Mouse (Mus musculus): ENCODE results near the gene Ak5. TPM values are rescaled to one million over a fixed set of nuclear protein-coding genes. Genes with fewer than 3 reads are reported as not detected.

Ak5 gene
- polyA plus RNA-seq, 1 experiment from 2014 or later: 1.9 TPM

GRCm38 (mm10) chr3:152557659-152558058, 110.5 kb downstream of the Ak5 start:
- H3K4me3 ChIP-seq (ENCODE audit: low read depth, low read length): no peak overlapping the region
- no peaks in the 10 kb centered on the region for H3K27me3 ChIP-seq (ENCODE audit: control insufficient read depth, insufficient read depth, low read length)
- H3K4me2 ChIP-seq (replicated peaks; ENCODE audit: low read depth): no peak overlapping the region
- no peak overlapping the region for H3K9ac ChIP-seq (ENCODE audit: low read length)
- peak; percentile 92 for DNase-seq (ENCODE audit: low spot score)
- no peaks in the 10 kb centered on the region for H3K4me1 ChIP-seq (replicated peaks; ENCODE audit: control insufficient read depth, insufficient read depth)
- H3K27ac ChIP-seq (replicated peaks): no peak overlapping the region
- WGBS: 36% methylated on average over 11 of the region's 12 CpGs
- TF ChIP-seq CTCF (IDR thresholded peaks at IDR 0.05; ENCODE audit: low read depth): no peak
- no peak for TF ChIP-seq EP300 (optimal IDR thresholded peaks at IDR 0.05)
- peak; percentile 94 for ATAC-seq (ENCODE audit: low FRiP score, low TSS enrichment)
- no peaks in the 10 kb centered on the region for H3K9me3 ChIP-seq (ENCODE audit: control insufficient read depth, low read length)
- H3K36me3 ChIP-seq (ENCODE audit: control insufficient read depth, insufficient read depth, low read length): no peaks in the 10 kb centered on the region

- H3K4me3 ChIP-seq (ENCODE audit: low read depth, low read length): no peak overlapping the region
- H3K4me1 ChIP-seq (replicated peaks; ENCODE audit: control insufficient read depth, insufficient read depth): no peaks in the 10 kb centered on the region
- H3K27ac ChIP-seq (replicated peaks): no peak overlapping the region
- H3K36me3 ChIP-seq (ENCODE audit: control insufficient read depth, insufficient read depth, low read length): no peaks in the 10 kb centered on the region
- WGBS: 81% methylated on average over 3 of the region's 3 CpGs
- no peak overlapping the region for H3K9ac ChIP-seq (ENCODE audit: low read length)
- H3K27me3 ChIP-seq (ENCODE audit: control insufficient read depth, insufficient read depth, low read length): no peaks in the 10 kb centered on the region
- ATAC-seq (ENCODE audit: low FRiP score, low TSS enrichment) (no peak), DNase-seq (ENCODE audit: low spot score) (no peak)
- H3K9me3 ChIP-seq (ENCODE audit: control insufficient read depth, low read length): no peaks in the 10 kb centered on the region
- TF ChIP-seq CTCF (IDR thresholded peaks at IDR 0.05; ENCODE audit: low read depth) (peak; percentile 56), EP300 (optimal IDR thresholded peaks at IDR 0.05) (no peak)
- no peak overlapping the region for H3K4me2 ChIP-seq (replicated peaks; ENCODE audit: low read depth)
Observed at GRCm38 (mm10) chr3:152556919-152557318, 111.2 kb downstream of the Ak5 start.

GRCm38 (mm10) chr3:152556435-152556834, 111.7 kb downstream of the Ak5 start:
- Histone ChIP-seq H3K4me3 (ENCODE audit: low read depth, low read length) (no peak overlapping the region), H3K9me3 (ENCODE audit: control insufficient read depth, low read length) (no peaks in the 10 kb centered on the region), H3K36me3 (ENCODE audit: control insufficient read depth, insufficient read depth, low read length) (no peaks in the 10 kb centered on the region), H3K27me3 (ENCODE audit: control insufficient read depth, insufficient read depth, low read length) (no peaks in the 10 kb centered on the region), H3K9ac (ENCODE audit: low read length) (no peak overlapping the region), H3K27ac (replicated peaks) (no peak overlapping the region), H3K4me1 (replicated peaks; ENCODE audit: control insufficient read depth, insufficient read depth) (no peaks in the 10 kb centered on the region), H3K4me2 (replicated peaks; ENCODE audit: low read depth) (no peak overlapping the region)
- ATAC-seq (ENCODE audit: low FRiP score, low TSS enrichment) (peak; percentile 49; the same call in 1 of the 2 replicates), DNase-seq (ENCODE audit: low spot score) (peak; percentile 40)
- TF ChIP-seq CTCF (IDR thresholded peaks at IDR 0.05; ENCODE audit: low read depth) (no peak), EP300 (optimal IDR thresholded peaks at IDR 0.05) (no peak)
- 19% methylated on average over 3 of the region's 4 CpGs for WGBS

GRCm38 (mm10) chr3:152555216-152555615, 112.9 kb downstream of the Ak5 start:
- H3K4me2 ChIP-seq (replicated peaks; ENCODE audit: low read depth): no peak overlapping the region
- no peak for ATAC-seq (ENCODE audit: low FRiP score, low TSS enrichment)
- DNase-seq (ENCODE audit: low spot score): no peak
- H3K27ac ChIP-seq (replicated peaks): no peak overlapping the region
- H3K36me3 ChIP-seq (ENCODE audit: control insufficient read depth, insufficient read depth, low read length): no peaks in the 10 kb centered on the region
- H3K9ac ChIP-seq (ENCODE audit: low read length): no peak overlapping the region
- WGBS: 50% methylated on average over 7 of the region's 7 CpGs
- H3K4me3 ChIP-seq (ENCODE audit: low read depth, low read length): no peak overlapping the region
- H3K4me1 ChIP-seq (replicated peaks; ENCODE audit: control insufficient read depth, insufficient read depth): no peaks in the 10 kb centered on the region
- no peaks in the 10 kb centered on the region for H3K27me3 ChIP-seq (ENCODE audit: control insufficient read depth, insufficient read depth, low read length)
- H3K9me3 ChIP-seq (ENCODE audit: control insufficient read depth, low read length): no peaks in the 10 kb centered on the region
- TF ChIP-seq EP300 (optimal IDR thresholded peaks at IDR 0.05) (no peak), CTCF (IDR thresholded peaks at IDR 0.05; ENCODE audit: low read depth) (no peak)

GRCm38 (mm10) chr3:152554366-152554765, 113.8 kb downstream of the Ak5 start:
- no peak overlapping the region for H3K27ac ChIP-seq (replicated peaks)
- DNase-seq (ENCODE audit: low spot score) (no peak), ATAC-seq (ENCODE audit: low FRiP score, low TSS enrichment) (no peak)
- H3K36me3 ChIP-seq (ENCODE audit: control insufficient read depth, insufficient read depth, low read length): no peaks in the 10 kb centered on the region
- no peaks in the 10 kb centered on the region for H3K27me3 ChIP-seq (ENCODE audit: control insufficient read depth, insufficient read depth, low read length)
- H3K4me1 ChIP-seq (replicated peaks; ENCODE audit: control insufficient read depth, insufficient read depth): no peaks in the 10 kb centered on the region
- no peak overlapping the region for H3K9ac ChIP-seq (ENCODE audit: low read length)
- WGBS: 81% methylated on average over 7 of the region's 7 CpGs
- TF ChIP-seq EP300 (optimal IDR thresholded peaks at IDR 0.05) (no peak), CTCF (IDR thresholded peaks at IDR 0.05; ENCODE audit: low read depth) (no peak)
- H3K9me3 ChIP-seq (ENCODE audit: control insufficient read depth, low read length): no peaks in the 10 kb centered on the region
- H3K4me3 ChIP-seq (ENCODE audit: low read depth, low read length): no peak overlapping the region
- H3K4me2 ChIP-seq (replicated peaks; ENCODE audit: low read depth): no peak overlapping the region

- ATAC-seq (ENCODE audit: low FRiP score, low TSS enrichment): no peak
- Histone ChIP-seq H3K9me3 (ENCODE audit: control insufficient read depth, low read length) (no peaks in the 10 kb centered on the region), H3K27me3 (ENCODE audit: control insufficient read depth, insufficient read depth, low read length) (no peaks in the 10 kb centered on the region), H3K36me3 (ENCODE audit: control insufficient read depth, insufficient read depth, low read length) (no peaks in the 10 kb centered on the region), H3K4me3 (ENCODE audit: low read depth, low read length) (no peak overlapping the region), H3K4me2 (replicated peaks; ENCODE audit: low read depth) (no peak overlapping the region), H3K9ac (ENCODE audit: low read length) (no peak overlapping the region), H3K27ac (replicated peaks) (no peak overlapping the region), H3K4me1 (replicated peaks; ENCODE audit: control insufficient read depth, insufficient read depth) (no peaks in the 10 kb centered on the region)
- peak; percentile 5 for DNase-seq (ENCODE audit: low spot score)
- TF ChIP-seq EP300 (optimal IDR thresholded peaks at IDR 0.05): no peak
- no peak for TF ChIP-seq CTCF (IDR thresholded peaks at IDR 0.05; ENCODE audit: low read depth)
- 78% methylated on average over 8 of the region's 8 CpGs for WGBS
Observed at GRCm38 (mm10) chr3:152552641-152553040, 115.5 kb downstream of the Ak5 start.

Data from stomach, postnatal 0 days (tissue).